Mouse (Mus musculus): ENCODE results near the gene Clybl. TPM values are rescaled to one million over a fixed set of nuclear protein-coding genes. Genes with fewer than 3 reads are reported as not detected.

Gene Clybl
- polyA plus RNA-seq, 1 experiment from 2014 or later = 28.8 TPM

GRCm38 (mm10) chr14:122281072-122281634 is 99.6 kb downstream of the Clybl start:
- H3K27me3 ChIP-seq (ENCODE audit: control insufficient read depth, insufficient read depth, low read length) = no peaks in the 10 kb centered on the region

GRCm38 (mm10) chr14:122283959-122284358 is 102.5 kb downstream of the Clybl start:
- no peaks in the 10 kb centered on the region for H3K9me3 ChIP-seq (ENCODE audit: control insufficient read depth, low read length)
- H3K4me3 ChIP-seq (ENCODE audit: low read depth, low read length) = no peak overlapping the region
- 89% methylated on average over 5 of the region's 5 CpGs for WGBS
- no peak for DNase-seq (ENCODE audit: low spot score)
- no peak overlapping the region for H3K4me2 ChIP-seq (replicated peaks; ENCODE audit: low read depth)
- no peaks in the 10 kb centered on the region for H3K27me3 ChIP-seq (ENCODE audit: control insufficient read depth, insufficient read depth, low read length)
- no peaks in the 10 kb centered on the region for H3K4me1 ChIP-seq (replicated peaks; ENCODE audit: control insufficient read depth, insufficient read depth)
- H3K9ac ChIP-seq (ENCODE audit: low read length) = no peak overlapping the region
- H3K27ac ChIP-seq (replicated peaks) = no peak overlapping the region
- no peaks in the 10 kb centered on the region for H3K36me3 ChIP-seq (ENCODE audit: control insufficient read depth, insufficient read depth, low read length)
- no peak for ATAC-seq (ENCODE audit: low FRiP score, low TSS enrichment)
- no peak for TF ChIP-seq CTCF (IDR thresholded peaks at IDR 0.05; ENCODE audit: low read depth)
- TF ChIP-seq EP300 (optimal IDR thresholded peaks at IDR 0.05) = no peak

More at GRCm38 (mm10) chr14:122281072-122281634, 99.6 kb downstream of the Clybl start:
- TF ChIP-seq EP300 (optimal IDR thresholded peaks at IDR 0.05) (no peak), CTCF (IDR thresholded peaks at IDR 0.05; ENCODE audit: low read depth) (no peak)
- H3K9me3 ChIP-seq (ENCODE audit: control insufficient read depth, low read length) = no peaks in the 10 kb centered on the region
- H3K27ac ChIP-seq (replicated peaks) = no peak overlapping the region
- H3K4me3 ChIP-seq (ENCODE audit: low read depth, low read length) = no peak overlapping the region
- no peak for DNase-seq (ENCODE audit: low spot score)
- WGBS = 61% methylated on average over 9 of the region's 9 CpGs
- no peak for ATAC-seq (ENCODE audit: low FRiP score, low TSS enrichment)
- no peaks in the 10 kb centered on the region for H3K4me1 ChIP-seq (replicated peaks; ENCODE audit: control insufficient read depth, insufficient read depth)
- H3K4me2 ChIP-seq (replicated peaks; ENCODE audit: low read depth) = no peak overlapping the region
- H3K9ac ChIP-seq (ENCODE audit: low read length) = no peak overlapping the region
- H3K36me3 ChIP-seq (ENCODE audit: control insufficient read depth, insufficient read depth, low read length) = no peaks in the 10 kb centered on the region

- Histone ChIP-seq H3K4me2 (replicated peaks; ENCODE audit: low read depth) (no peak overlapping the region), H3K27me3 (ENCODE audit: control insufficient read depth, insufficient read depth, low read length) (no peaks in the 10 kb centered on the region), H3K27ac (replicated peaks) (no peak overlapping the region), H3K9ac (ENCODE audit: low read length) (no peak overlapping the region), H3K4me3 (ENCODE audit: low read depth, low read length) (no peak overlapping the region), H3K4me1 (replicated peaks; ENCODE audit: control insufficient read depth, insufficient read depth) (no peaks in the 10 kb centered on the region), H3K9me3 (ENCODE audit: control insufficient read depth, low read length) (no peaks in the 10 kb centered on the region), H3K36me3 (ENCODE audit: control insufficient read depth, insufficient read depth, low read length) (no peaks in the 10 kb centered on the region)
- ATAC-seq (ENCODE audit: low FRiP score, low TSS enrichment) (no peak), DNase-seq (ENCODE audit: low spot score) (no peak)
- 53% methylated on average over 4 of the region's 4 CpGs for WGBS
- TF ChIP-seq CTCF (IDR thresholded peaks at IDR 0.05; ENCODE audit: low read depth) (no peak), EP300 (optimal IDR thresholded peaks at IDR 0.05) (no peak)
Observed at GRCm38 (mm10) chr14:122296399-122296798, 114.9 kb downstream of the Clybl start.

- 41% methylated on average over 2 of the region's 2 CpGs for WGBS
- no peak for TF ChIP-seq EP300 (optimal IDR thresholded peaks at IDR 0.05)
- TF ChIP-seq CTCF (IDR thresholded peaks at IDR 0.05; ENCODE audit: low read depth) = no peak
- H3K27ac ChIP-seq (replicated peaks) = no peak overlapping the region
Observed at GRCm38 (mm10) chr14:122296864-122297263, 115.4 kb downstream of the Clybl start.

GRCm38 (mm10) chr14:122297386-122298109 is 116.0 kb downstream of the Clybl start:
- DNase-seq (ENCODE audit: low spot score) = no peak
- Histone ChIP-seq H3K4me1 (replicated peaks; ENCODE audit: control insufficient read depth, insufficient read depth) (no peaks in the 10 kb centered on the region), H3K36me3 (ENCODE audit: control insufficient read depth, insufficient read depth, low read length) (no peaks in the 10 kb centered on the region), H3K9ac (ENCODE audit: low read length) (no peak overlapping the region), H3K4me2 (replicated peaks; ENCODE audit: low read depth) (no peak overlapping the region), H3K9me3 (ENCODE audit: control insufficient read depth, low read length) (no peaks in the 10 kb centered on the region), H3K27ac (replicated peaks) (no peak overlapping the region), H3K27me3 (ENCODE audit: control insufficient read depth, insufficient read depth, low read length) (no peaks in the 10 kb centered on the region), H3K4me3 (ENCODE audit: low read depth, low read length) (no peak overlapping the region)
- ATAC-seq (ENCODE audit: low FRiP score, low TSS enrichment) = no peak
- TF ChIP-seq CTCF (IDR thresholded peaks at IDR 0.05; ENCODE audit: low read depth) = no peak
- TF ChIP-seq EP300 (optimal IDR thresholded peaks at IDR 0.05) = no peak
- 52% methylated on average over 11 of the region's 11 CpGs for WGBS

More at GRCm38 (mm10) chr14:122296864-122297263, 115.4 kb downstream of the Clybl start:
- no peaks in the 10 kb centered on the region for H3K4me1 ChIP-seq (replicated peaks; ENCODE audit: control insufficient read depth, insufficient read depth)
- no peak for ATAC-seq (ENCODE audit: low FRiP score, low TSS enrichment)
- DNase-seq (ENCODE audit: low spot score) = no peak
- no peaks in the 10 kb centered on the region for H3K36me3 ChIP-seq (ENCODE audit: control insufficient read depth, insufficient read depth, low read length)
- no peak overlapping the region for H3K4me3 ChIP-seq (ENCODE audit: low read depth, low read length)
- no peaks in the 10 kb centered on the region for H3K9me3 ChIP-seq (ENCODE audit: control insufficient read depth, low read length)
- H3K4me2 ChIP-seq (replicated peaks; ENCODE audit: low read depth) = no peak overlapping the region
- H3K27me3 ChIP-seq (ENCODE audit: control insufficient read depth, insufficient read depth, low read length) = no peaks in the 10 kb centered on the region
- H3K9ac ChIP-seq (ENCODE audit: low read length) = no peak overlapping the region

- Histone ChIP-seq H3K36me3 (ENCODE audit: control insufficient read depth, insufficient read depth, low read length) (no peaks in the 10 kb centered on the region), H3K9me3 (ENCODE audit: control insufficient read depth, low read length) (no peaks in the 10 kb centered on the region), H3K27ac (replicated peaks) (no peak overlapping the region), H3K4me1 (replicated peaks; ENCODE audit: control insufficient read depth, insufficient read depth) (no peaks in the 10 kb centered on the region), H3K4me3 (ENCODE audit: low read depth, low read length) (no peak overlapping the region), H3K9ac (ENCODE audit: low read length) (no peak overlapping the region), H3K4me2 (replicated peaks; ENCODE audit: low read depth) (no peak overlapping the region), H3K27me3 (ENCODE audit: control insufficient read depth, insufficient read depth, low read length) (no peaks in the 10 kb centered on the region)
- WGBS = 76% methylated on average over 11 of the region's 11 CpGs
- TF ChIP-seq EP300 (optimal IDR thresholded peaks at IDR 0.05) (no peak), CTCF (IDR thresholded peaks at IDR 0.05; ENCODE audit: low read depth) (no peak)
- DNase-seq (ENCODE audit: low spot score) (no peak), ATAC-seq (ENCODE audit: low FRiP score, low TSS enrichment) (no peak)
Observed at GRCm38 (mm10) chr14:122300261-122300660, 118.8 kb downstream of the Clybl start.

Data from stomach, postnatal 0 days (tissue).